Mouse (Mus musculus) macrophage (primary cell): ENCODE results near the gene Gm10840. TPM values are rescaled to one million over a fixed set of nuclear protein-coding genes. Genes with fewer than 3 reads are reported as not detected.

Source experiments
- H3K27ac ChIP-seq: fragments of 350-480 bp; formaldehyde crosslinking; 2 replicates; pipeline ENCODE4 v1.9.0; 2021
- H3K36me3 ChIP-seq: fragments of 350-480 bp; formaldehyde crosslinking; 2 replicates; pipeline ENCODE4 v1.9.0; 2021; ENCODE audit errors: inconsistent target
- H3K4me3 ChIP-seq: fragments of 350-480 bp; formaldehyde crosslinking; 2 replicates; pipeline ENCODE4 v1.9.0; 2021; ENCODE audit errors: inconsistent target
- H3K79me2 ChIP-seq: fragments of 350-480 bp; formaldehyde crosslinking; 2 replicates; pipeline ENCODE4 v1.9.0; 2021; ENCODE audit errors: inconsistent target
- WGBS: methylation state at CpG from one replicate; pipeline ENCODE4 v1.1.7; 2026; ENCODE audit warnings: inconsistent platforms; ENCODE audit not compliant: missing documents; 5-methylcytosine and 5-hydroxymethylcytosine counted together
- polyA plus RNA-seq: library from polyadenylated mRNA; stranded (reverse); fragments of 250-400 nt; gene quantifications from 3 replicates; pipeline ENCODE4 v1.2.4, GENCODE M21; 2018; ENCODE audit warnings: inconsistent platforms

The Gm10840 gene
- polyA plus RNA-seq, 1 experiment from 2014 or later = not detected

DNA sequence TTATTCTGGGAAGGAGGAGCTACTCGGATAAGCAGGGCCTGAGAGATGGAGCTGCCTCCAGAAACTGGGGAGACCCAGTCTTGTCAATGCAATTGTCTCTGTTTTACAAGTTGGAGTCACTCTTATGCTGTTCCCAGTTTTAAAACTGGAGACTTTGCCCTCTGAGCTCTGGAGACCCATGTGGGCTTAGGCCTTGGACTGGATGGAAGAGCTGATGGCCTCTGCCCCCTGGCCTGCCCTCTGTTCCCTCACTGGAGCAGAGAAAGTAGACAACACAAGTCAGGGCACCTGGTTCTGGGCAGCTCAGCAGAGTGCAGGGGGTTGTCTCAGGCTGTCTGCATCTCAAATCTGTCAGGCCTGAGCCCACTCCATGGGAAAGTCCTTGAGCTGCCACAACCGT, 5.9 kb upstream of the Gm10840 start:
- Histone ChIP-seq H3K36me3 (peaks cover 27% of the 10 kb centered on the region), H3K79me2 (peaks cover 32% of the 10 kb centered on the region; the same call in 1 of the 2 replicates), H3K4me3 (no peak overlapping the region), H3K27ac (no peak overlapping the region)
- WGBS = 88% methylated on average over 2 of the region's 2 CpGs

DNA sequence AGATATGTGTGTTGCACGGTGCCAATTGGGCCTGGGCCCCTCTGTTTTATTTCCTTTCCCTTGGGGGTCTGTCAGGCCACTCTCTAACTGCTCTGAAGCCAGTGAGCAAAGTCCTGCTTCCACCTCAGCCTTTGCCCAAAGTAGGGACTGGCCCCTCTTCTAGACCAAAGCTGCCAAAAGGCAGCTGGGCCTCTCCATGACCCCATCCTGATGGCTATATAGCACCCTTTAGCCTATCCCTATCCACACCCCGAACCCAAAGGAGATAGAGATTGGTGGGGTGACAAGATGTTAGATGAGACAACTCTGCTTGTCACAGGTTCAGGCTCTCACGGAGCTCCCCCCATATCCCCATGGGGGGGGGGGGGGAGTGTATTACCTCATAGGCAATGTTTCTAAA, 4.9 kb upstream of the Gm10840 start:
- H3K36me3 ChIP-seq = peaks cover 17% of the 10 kb centered on the region
- peaks cover 32% of the 10 kb centered on the region; the same call in 1 of the 2 replicates for H3K79me2 ChIP-seq
- WGBS = 24% methylated on average over 2 of the region's 3 CpGs
- no peak overlapping the region for H3K4me3 ChIP-seq
- H3K27ac ChIP-seq = no peak overlapping the region

DNA sequence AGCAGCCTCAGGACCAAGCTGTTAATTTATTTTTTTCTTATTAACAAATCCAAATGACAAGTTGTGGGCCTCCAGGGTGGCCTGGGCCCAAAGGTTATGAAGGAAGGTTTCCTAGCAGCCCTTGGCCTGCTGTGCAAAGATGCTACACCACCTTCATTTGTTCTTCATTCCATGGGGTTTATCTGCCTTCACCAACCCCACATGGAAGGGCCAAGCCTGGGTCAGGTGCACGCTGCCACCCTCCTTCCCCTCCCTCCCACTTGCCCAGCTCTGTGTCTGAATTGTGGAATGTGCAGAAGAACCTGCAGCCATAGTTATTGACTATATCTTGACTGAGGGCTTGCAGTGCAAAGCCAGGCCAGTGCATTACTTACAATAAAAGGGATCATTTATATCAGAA, 4.4 kb upstream of the Gm10840 start:
- Histone ChIP-seq H3K36me3 (peaks cover 12% of the 10 kb centered on the region), H3K4me3 (no peak overlapping the region), H3K27ac (no peak overlapping the region), H3K79me2 (peaks cover 32% of the 10 kb centered on the region; the same call in 1 of the 2 replicates)
- 100% methylated on average over 1 of the region's 1 CpGs for WGBS

DNA sequence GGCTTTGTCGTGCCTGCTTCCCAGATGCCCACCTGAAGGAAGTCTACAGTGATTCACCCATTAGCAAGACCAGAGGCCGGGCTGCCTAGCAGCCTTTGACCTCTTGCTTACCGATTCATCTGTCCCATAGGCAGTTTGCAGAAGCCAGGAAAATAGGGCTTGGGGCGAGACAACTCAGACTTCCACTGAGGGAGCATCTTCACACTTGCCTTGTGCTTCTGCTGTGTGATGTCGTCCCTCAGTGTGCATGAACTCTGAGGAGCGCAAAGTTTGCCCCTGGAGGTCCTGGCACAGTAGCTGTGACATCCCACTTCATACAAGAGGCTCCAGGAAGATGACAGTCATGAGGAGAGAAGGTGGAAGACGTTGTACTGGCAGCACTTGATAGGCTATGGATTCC, 3.5 kb upstream of the Gm10840 start:
- H3K36me3 ChIP-seq = peaks cover 3% of the 10 kb centered on the region; the same call in 1 of the 2 replicates
- no peak overlapping the region for H3K27ac ChIP-seq
- H3K79me2 ChIP-seq = peaks cover 32% of the 10 kb centered on the region; the same call in 1 of the 2 replicates
- 80% methylated on average over 7 of the region's 7 CpGs for WGBS
- no peak overlapping the region for H3K4me3 ChIP-seq

DNA sequence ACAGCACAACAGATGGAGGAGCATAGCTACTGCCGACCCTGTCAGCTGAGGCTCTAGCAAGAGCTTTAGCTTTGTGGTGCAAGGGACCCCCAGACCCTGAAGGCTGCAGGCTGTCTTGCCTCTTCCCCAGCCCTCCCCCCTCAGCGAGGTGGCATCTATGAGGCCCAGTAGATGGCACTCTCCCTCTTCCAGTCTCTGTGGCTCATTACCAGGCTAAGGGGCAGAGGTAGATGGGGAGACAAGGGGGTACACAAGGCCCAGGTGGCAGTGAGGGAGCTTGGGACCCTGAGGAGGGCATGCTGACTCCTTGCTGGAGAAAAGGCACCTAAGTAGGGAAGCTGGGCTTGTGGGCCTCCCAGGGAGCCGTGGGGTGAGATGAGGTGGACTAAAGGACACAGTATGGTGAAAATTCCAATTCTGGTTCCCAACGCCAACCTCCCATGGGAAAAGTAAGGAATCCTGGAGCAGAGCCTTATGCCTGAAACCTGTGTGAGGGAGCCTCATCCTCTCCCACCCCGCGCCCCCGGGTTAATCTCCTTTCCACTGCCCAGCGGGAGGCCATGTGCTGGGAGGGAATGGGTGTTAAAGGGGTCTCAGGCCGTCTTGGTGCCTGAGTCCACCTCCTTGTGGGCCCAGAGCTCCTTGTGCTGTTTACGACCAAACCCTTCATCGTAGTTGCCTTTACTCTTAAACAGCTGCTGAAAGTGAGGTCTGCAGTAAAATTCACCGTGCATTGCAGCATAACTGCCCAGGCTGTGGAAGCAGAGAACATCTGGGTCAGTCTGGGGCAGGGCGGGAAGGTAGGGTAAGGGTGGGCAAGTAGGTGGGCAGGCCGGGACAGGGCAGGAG, 2.3 kb upstream of the Gm10840 start:
- Histone ChIP-seq H3K79me2 (peaks cover 32% of the 10 kb centered on the region; the same call in 1 of the 2 replicates), H3K27ac (peak overlapping the region; percentile 79), H3K4me3 (peak overlapping the region; percentile 69), H3K36me3 (peaks cover 5% of the 10 kb centered on the region; the same call in 1 of the 2 replicates)
- WGBS = 32% methylated on average over 14 of the region's 14 CpGs

DNA sequence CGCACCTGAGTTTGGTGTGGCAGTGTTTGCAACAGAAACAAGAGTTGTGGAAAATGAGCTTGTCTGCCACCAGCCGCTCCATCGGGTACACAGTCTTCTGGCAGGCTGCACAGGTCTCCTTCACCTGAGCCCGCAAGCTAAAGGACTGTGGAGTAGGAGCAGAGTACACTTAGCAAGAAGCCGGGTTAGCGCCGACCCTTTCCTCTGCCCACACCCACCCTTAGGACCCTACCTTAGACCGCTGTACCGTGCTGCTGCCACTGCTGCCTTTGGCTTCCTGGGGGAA, 1.8 kb upstream of the Gm10840 start:
- H3K4me3 ChIP-seq = peak overlapping the region; percentile 69
- peaks cover 11% of the 10 kb centered on the region; the same call in 1 of the 2 replicates for H3K36me3 ChIP-seq
- 17% methylated on average over 9 of the region's 9 CpGs for WGBS
- H3K27ac ChIP-seq = peak overlapping the region; percentile 79
- H3K79me2 ChIP-seq = peaks cover 32% of the 10 kb centered on the region; the same call in 1 of the 2 replicates

DNA sequence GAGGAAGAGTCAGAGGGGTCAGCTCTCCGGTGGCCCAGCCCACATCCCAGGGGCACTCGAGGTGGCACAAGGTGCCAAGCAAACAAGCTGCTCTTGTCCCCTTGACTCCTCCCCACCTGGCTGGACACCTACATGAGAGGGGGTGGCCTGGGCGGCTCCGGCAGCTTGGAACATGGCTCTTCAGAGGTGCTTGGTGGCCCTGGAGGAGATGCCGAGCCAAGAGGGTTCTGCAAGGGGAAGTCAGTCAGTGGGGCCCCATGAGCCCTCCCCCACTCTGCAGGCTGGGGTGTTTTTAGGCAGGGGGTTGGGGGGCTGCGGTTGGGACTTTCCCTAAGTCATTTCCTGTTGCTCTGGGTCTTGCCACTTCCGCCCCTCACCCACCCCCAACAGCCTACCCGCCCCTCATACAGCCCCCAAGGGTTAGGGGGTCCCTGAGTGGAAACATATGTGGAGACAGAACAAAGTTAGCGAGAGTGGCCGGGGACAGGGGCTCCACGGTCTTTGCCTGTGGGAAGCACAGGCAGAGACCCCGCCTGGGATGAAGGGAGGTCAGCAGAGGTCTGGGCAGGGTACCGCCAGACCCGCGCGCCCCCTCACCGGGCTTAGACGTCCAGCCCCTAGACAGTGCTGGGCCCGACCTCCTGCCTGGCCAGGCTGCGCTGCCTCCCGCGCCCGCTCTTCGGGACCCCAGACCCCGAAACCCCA, 1.3 kb upstream of the Gm10840 start:
- 1% methylated on average over 22 of the region's 25 CpGs for WGBS
- peak overlapping the region; percentile 79 for H3K27ac ChIP-seq
- peaks cover 16% of the 10 kb centered on the region; the same call in 1 of the 2 replicates for H3K36me3 ChIP-seq
- H3K4me3 ChIP-seq = peak overlapping the region; percentile 69
- H3K79me2 ChIP-seq = peaks cover 32% of the 10 kb centered on the region; the same call in 1 of the 2 replicates

DNA sequence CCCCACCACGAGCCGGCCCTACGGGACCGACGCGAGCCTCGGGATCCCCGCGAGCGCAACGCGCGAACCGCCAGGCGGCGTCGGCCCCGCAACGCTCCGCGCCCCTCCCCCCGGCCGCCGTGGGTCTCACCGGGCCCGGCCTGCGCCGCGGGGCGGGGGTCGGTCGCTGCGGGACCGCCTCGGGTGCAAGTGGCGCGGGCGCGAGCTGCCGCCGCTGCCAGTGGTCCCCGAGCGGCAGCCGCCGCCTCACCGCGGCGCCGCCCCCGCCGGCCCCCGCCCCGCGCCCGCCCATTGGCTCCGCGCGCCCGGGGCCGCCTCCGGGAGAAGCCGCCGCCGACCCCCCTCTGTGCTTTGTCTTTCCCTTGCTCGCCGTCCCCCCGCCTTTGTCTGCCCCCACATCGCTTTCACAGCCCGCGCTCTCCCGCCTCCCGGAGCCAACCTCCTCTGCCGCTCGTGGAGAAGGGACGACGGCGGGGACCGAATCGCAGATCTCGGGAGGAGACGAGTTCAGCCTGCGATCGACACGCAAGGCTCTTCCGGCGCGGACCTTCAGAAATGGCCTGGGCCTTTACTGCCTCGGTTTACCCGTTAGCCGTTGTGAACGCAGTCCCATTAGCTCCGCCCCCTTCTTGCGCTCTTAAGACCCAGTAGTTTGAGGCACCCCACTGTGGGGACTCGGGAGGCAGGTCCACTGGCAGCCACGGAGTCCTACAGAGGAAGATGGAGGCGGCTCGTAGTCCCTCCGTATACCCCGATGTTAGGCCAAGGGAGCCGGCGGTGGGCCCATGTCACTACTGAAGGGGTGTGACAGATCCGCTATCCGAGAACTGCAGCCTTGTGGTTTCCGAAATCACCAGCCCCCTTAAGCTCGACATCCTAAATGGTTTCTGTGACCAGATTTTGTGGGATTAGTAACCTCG, 469 bp upstream of the Gm10840 start:
- Histone ChIP-seq H3K36me3 (peaks cover 19% of the 10 kb centered on the region; the same call in 1 of the 2 replicates), H3K79me2 (peaks cover 32% of the 10 kb centered on the region; the same call in 1 of the 2 replicates), H3K27ac (peak overlapping the region; percentile 55), H3K4me3 (peak overlapping the region; percentile 56)
- 2% methylated on average over 66 of the region's 106 CpGs for WGBS

DNA sequence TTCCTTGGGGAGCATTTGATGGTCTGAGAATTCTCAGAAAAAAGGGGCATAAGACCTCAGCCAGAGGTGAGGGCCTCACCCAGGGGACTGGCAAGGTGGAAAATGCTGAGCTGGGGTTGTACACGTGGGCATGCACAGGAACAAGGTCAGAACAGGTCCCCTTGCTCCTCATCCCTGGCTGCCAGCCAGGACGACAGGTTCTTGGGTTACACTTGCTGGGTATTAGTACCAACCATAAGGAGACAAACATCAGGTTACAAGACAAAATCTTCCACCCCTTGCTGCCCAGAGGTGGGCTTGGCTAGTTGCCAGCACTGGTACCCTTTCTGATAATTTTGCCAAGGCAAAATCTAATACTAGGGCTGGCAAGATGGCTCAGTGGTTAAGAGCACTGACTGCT, 1.6 kb downstream of the Gm10840 start:
- no peak overlapping the region for H3K27ac ChIP-seq

DNA sequence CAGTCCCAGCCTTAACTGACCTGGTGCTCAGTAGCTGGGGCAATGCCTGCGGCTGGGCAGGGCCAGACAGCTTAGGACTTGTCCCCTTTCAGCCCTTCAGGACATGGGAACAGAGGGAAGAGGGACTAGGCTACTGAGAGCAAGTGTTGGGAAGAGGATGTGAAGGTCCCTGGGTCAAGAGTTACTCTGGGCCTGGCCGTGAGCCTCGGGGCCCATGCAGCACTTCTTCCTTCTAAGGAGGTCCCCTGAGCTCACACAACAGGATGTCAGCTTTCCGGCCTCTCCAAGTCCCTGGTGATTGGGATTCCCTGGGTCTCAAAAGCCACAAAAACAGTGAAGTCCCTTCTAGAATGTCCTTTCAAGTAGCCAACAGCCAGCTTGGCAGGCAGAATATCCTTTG, 2.9 kb downstream of the Gm10840 start:
- H3K79me2 ChIP-seq = peaks cover 10% of the 10 kb centered on the region; the same call in 1 of the 2 replicates
- WGBS = 79% methylated on average over 4 of the region's 4 CpGs
- no peak overlapping the region for H3K27ac ChIP-seq
- no peak overlapping the region for H3K4me3 ChIP-seq
- peaks cover 34% of the 10 kb centered on the region for H3K36me3 ChIP-seq

More for the DNA sequence above, 1.6 kb downstream of the Gm10840 start:
- peaks cover 25% of the 10 kb centered on the region for H3K36me3 ChIP-seq
- H3K4me3 ChIP-seq = no peak overlapping the region
- H3K79me2 ChIP-seq = peaks cover 23% of the 10 kb centered on the region; the same call in 1 of the 2 replicates
- WGBS = 89% methylated on average over 2 of the region's 2 CpGs

DNA sequence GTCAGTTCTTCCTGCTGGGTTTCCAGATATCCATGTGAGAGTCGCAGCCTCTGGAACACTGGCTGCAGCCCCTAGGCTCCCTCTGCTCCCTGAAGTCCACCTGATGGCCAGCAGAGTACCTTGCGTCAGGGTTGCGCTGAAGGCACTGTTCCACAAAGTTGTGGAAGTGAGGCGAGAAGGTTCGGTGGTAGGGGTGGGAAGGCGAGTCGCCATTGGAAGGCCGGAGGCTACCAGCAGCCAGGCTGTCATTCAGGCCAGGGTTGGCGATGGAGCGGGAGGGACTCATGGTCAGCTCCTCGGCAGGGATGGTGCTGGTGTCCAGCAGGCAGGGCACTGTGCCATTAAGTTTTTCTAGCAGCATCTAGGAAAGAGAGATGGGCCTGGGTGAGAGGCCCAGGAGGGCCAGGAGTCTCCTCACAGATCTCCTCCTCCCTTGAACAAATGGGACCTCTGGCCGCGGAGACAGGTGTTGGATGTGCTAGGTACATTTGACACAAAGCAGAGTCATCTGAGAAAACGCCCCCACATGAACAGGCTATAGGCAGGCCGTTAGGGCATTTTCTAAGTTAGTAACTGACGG, 4.0 kb downstream of the Gm10840 start:
- 90% methylated on average over 12 of the region's 16 CpGs for WGBS
- H3K4me3 ChIP-seq = no peak overlapping the region
- H3K36me3 ChIP-seq = peaks cover 34% of the 10 kb centered on the region
- no peaks in the 10 kb centered on the region for H3K79me2 ChIP-seq
- H3K27ac ChIP-seq = no peak overlapping the region

DNA sequence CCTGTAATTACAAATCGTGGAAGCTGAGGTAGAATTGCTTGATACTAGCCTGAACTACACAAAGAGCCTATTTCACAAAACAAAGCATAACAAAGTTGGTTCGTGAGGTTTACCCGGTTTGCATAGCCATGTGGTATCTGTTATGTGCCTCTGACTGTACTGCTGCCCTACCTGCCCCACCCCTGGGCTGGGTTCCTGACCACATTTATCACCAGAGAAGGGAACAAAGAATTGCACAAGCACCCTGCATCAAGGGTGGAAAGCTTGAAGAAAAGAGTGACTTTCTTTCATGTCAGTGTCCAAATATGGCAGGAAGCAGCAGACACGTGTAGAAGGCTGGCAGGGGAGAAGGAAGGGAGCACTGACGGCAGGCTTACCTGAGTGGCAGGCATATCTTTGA, 6.8 kb downstream of the Gm10840 start:
- H3K27ac ChIP-seq = no peak overlapping the region
- H3K79me2 ChIP-seq = no peaks in the 10 kb centered on the region
- no peak overlapping the region for H3K4me3 ChIP-seq
- H3K36me3 ChIP-seq = peaks cover 34% of the 10 kb centered on the region
- 26% methylated on average over 5 of the region's 5 CpGs for WGBS

DNA sequence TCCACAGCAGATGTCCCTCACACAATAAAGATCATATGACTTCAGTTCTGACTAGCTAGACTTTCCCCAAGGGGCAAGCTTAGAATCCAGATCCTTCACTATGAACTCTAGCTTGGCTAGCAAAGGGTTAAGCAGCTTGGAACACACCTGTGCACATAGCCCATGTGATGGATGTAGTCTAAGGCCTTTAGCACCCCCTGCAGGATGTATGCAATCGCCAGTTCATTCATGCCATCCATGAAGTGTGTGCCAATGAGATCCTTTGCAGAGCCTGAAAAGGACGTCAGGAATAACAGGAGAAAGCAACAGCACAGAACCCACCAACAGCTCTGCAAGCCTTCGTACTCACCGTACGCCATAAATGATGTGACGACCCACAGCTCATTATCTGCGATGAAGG, 10.2 kb downstream of the Gm10840 start:
- no peak overlapping the region for H3K27ac ChIP-seq
- H3K4me3 ChIP-seq = no peak overlapping the region
- no peaks in the 10 kb centered on the region for H3K79me2 ChIP-seq
- WGBS = 92% methylated on average over 7 of the region's 7 CpGs
- peaks cover 18% of the 10 kb centered on the region for H3K36me3 ChIP-seq

DNA sequence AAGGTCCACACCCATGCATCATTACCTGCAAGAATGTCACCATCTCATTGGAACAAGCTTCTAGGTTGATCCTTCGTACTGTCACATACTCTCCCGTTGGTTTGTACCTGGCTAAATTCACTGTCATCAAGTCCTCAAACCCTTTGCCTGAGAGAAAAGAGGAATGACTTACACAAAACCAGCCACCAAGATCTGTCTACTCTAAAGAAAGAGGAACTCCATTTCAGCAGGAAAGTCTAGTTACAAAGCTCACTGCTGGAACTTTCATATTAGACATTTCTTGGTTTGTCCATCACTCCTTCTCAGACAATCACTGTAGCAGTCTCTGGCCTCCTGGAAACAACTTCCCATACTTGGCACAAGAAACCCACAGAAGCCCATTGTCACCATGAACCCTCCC, 12.6 kb downstream of the Gm10840 start:
- H3K79me2 ChIP-seq = no peaks in the 10 kb centered on the region
- H3K36me3 ChIP-seq = peaks cover 3% of the 10 kb centered on the region; the same call in 1 of the 2 replicates
- no peak overlapping the region for H3K27ac ChIP-seq
- no peak overlapping the region for H3K4me3 ChIP-seq
- 59% methylated on average over 2 of the region's 2 CpGs for WGBS
